Mouse (Mus musculus) liver, embryonic 14.5 days (tissue): Measurements from ENCODE around the gene Nicn1. TPM values are rescaled to one million over a fixed set of nuclear protein-coding genes. Genes with fewer than 3 reads are reported as not detected.
"Not testable (repeated sequence)": the region's sequence is repeated elsewhere in the genome, so short reads cannot be mapped to it uniquely, and the experiment has no call there.

Experiments
- ATAC-seq: fragments of 200-750 bp; cut with Nextera tagmentation; 2 replicates; pipeline ENCODE4 v1.8.0; 2017; ENCODE audit warnings: moderate number of reproducible peaks, mild to moderate bottlenecking, moderate library complexity; ENCODE audit not compliant: insufficient read depth
- DNase-seq, 3 experiments: peaks; one replicate each; pipeline ENCODE4 v3.0.0-alpha.2; 2012 to 2013; ENCODE audit warnings: low read depth in 3 of 3, low spot score in 3 of 3
- H3K27ac ChIP-seq: fragments of 300-500 bp; sonication (generic); 2 replicates; pipeline ENCODE4 v1.5.1; 2014; ENCODE audit warnings: moderate library complexity, mild to moderate bottlenecking, control low read depth, inconsistent platforms
- H3K27me3 ChIP-seq: fragments of 300-500 bp; sonication (generic); 2 replicates; pipeline ENCODE4 v1.6.1; 2014; ENCODE audit warnings: mild to moderate bottlenecking, low read length, moderate library complexity; ENCODE audit not compliant: control insufficient read depth, insufficient read depth
- H3K36me3 ChIP-seq: fragments of 300-500 bp; sonication (generic); replicated peaks from 2 replicates; pipeline ENCODE4 v1.6.1; 2014; ENCODE audit warnings: low read depth; ENCODE audit not compliant: control insufficient read depth, insufficient read depth
- H3K4me1 ChIP-seq, 2 experiments: fragments of 200-500 bp in 1 of 2; fragments of 300-500 bp in 1 of 2; sonication (generic) in 1 of 2; replicated peaks; 2 replicates each; pipeline ENCODE4 v1.6.1; 2012 to 2014; ENCODE audit warnings: antibody characterized with exemption in 1 of 2, inconsistent platforms in 1 of 2, low read length in 1 of 2; ENCODE audit not compliant: control insufficient read depth in 2 of 2, insufficient read depth in 2 of 2
- H3K4me2 ChIP-seq: fragments of 300-500 bp; sonication (generic); 2 replicates; pipeline ENCODE4 v1.6.1; 2014; ENCODE audit warnings: low read depth, mild to moderate bottlenecking, control low read depth, moderate library complexity
- H3K4me3 ChIP-seq, 2 experiments: fragments of 200-500 bp in 1 of 2; fragments of 300-500 bp in 1 of 2; sonication (generic) in 1 of 2; 2 replicates each; pipeline ENCODE4 v1.5.1; 2012 to 2014; ENCODE audit warnings: low read depth in 2 of 2, low read length in 2 of 2, mild to moderate bottlenecking in 2 of 2, control low read depth in 1 of 2, inconsistent platforms in 1 of 2, moderate library complexity in 1 of 2; ENCODE audit not compliant: insufficient read depth in 1 of 2
- H3K9ac ChIP-seq: fragments of 300-500 bp; sonication (generic); replicated peaks from 2 replicates; pipeline ENCODE4 v1.6.1; 2014; ENCODE audit warnings: mild to moderate bottlenecking, control low read depth, moderate library complexity
- H3K9me3 ChIP-seq: fragments of 300-500 bp; sonication (generic); 2 replicates; pipeline ENCODE4 v1.6.1; 2016; ENCODE audit warnings: low read length, mixed read lengths; ENCODE audit not compliant: control insufficient read depth
- CTCF ChIP-seq: IDR thresholded peaks from 2 replicates; pipeline ENCODE4 v1.5.1; 2016; ENCODE audit warnings: antibody characterized with exemption, low read depth, control low read depth
- EP300 ChIP-seq: IDR thresholded peaks from 2 replicates; pipeline ENCODE4 v1.6.1; 2016; ENCODE audit warnings: antibody characterized with exemption, low read depth
- WGBS: fragments of 180-500 bp; shearing (Covaris S2); extraction: QIAGEN DNeasy Blood & Tissue Kit; methylation state at CpG from one replicate; pipeline ENCODE4 v1.1.7; 2014; ENCODE audit not compliant: insufficient replicate concordance; 5-methylcytosine and 5-hydroxymethylcytosine counted together
- polyA plus RNA-seq, 2 experiments: library from polyadenylated mRNA; depleted of rRNA in 1 of 2; stranded (reverse) in 1 of 2; unstranded in 1 of 2; fragments of >200 nt; fragmentation: Nextera tagmentation in 1 of 2; extraction: Ambion mirVana in 1 of 2; gene quantifications; 2 replicates each; pipeline versions ENCODE4 v1.2.1 to v1.2.3; 2012 to 2014

Nicn1 gene
- polyA plus RNA-seq, 2 experiments, result 2.8 to 4.3 TPM

GRCm38 (mm10) chr9:108263690-108264190 is 26.5 kb upstream of the Nicn1 start, which contains the start of gene Dag1:
Gene Dag1, minus strand, starts transcription at chr9:108263958.
- TF ChIP-seq EP300, result no peak
- TF ChIP-seq CTCF, result no peak
- H3K4me2 ChIP-seq, result peak within 1 kb of the TSS; percentile 87
- H3K4me1 ChIP-seq, result peaks cover 14 to 18% of the 10 kb centered on the region in 2 experiments
- WGBS, result under 1% methylated on average over 68 of the region's 71 CpGs
- peak within 1 kb of the TSS; percentile 65 to 93 for H3K4me3 ChIP-seq
- H3K36me3 ChIP-seq, result no peaks in the 10 kb centered on the region
- peak within 1 kb of the TSS; percentile 66 for H3K27ac ChIP-seq
- no peaks in the 10 kb centered on the region for H3K27me3 ChIP-seq
- H3K9ac ChIP-seq, result peak within 1 kb of the TSS; percentile 86
- no peaks in the 10 kb centered on the region for H3K9me3 ChIP-seq
- DNase-seq, result peak; percentile 87 to 90 (median 89)
- ATAC-seq, result peak; percentile 94

- TF ChIP-seq CTCF, result no peak
- TF ChIP-seq EP300, result no peak
- DNase-seq (no peak), ATAC-seq (peak; percentile 4; the same call in 1 of the 2 replicates)
- Histone ChIP-seq H3K27me3 (no peaks in the 10 kb centered on the region), H3K4me3 (peak overlapping the region; percentile 50 to 93), H3K27ac (peak overlapping the region; percentile 62), H3K9me3 (no peaks in the 10 kb centered on the region), H3K4me1 (peaks cover 14 to 18% of the 10 kb centered on the region in 2 experiments), H3K36me3 (no peaks in the 10 kb centered on the region), H3K4me2 (peak overlapping the region; percentile 87), H3K9ac (peak overlapping the region; percentile 42)
- WGBS, result 17% methylated on average over 10 of the region's 10 CpGs
Observed at GRCm38 (mm10) chr9:108264191-108264921, 25.9 kb upstream of the Nicn1 start.

- Histone ChIP-seq H3K27me3 (no peaks in the 10 kb centered on the region), H3K9ac (no peak overlapping the region), H3K4me3 (no peak overlapping the region), H3K27ac (no peak overlapping the region), H3K9me3 (no peaks in the 10 kb centered on the region), H3K36me3 (no peaks in the 10 kb centered on the region), H3K4me1 (peaks cover 14 to 18% of the 10 kb centered on the region in 2 experiments), H3K4me2 (no peak overlapping the region)
- no peak for TF ChIP-seq EP300
- TF ChIP-seq CTCF, result no peak
- 42% methylated on average over 10 of the region's 10 CpGs for WGBS
- ATAC-seq (no peak), DNase-seq (no peak)
Observed at GRCm38 (mm10) chr9:108266261-108266935, 23.8 kb upstream of the Nicn1 start.

- DNase-seq, result no peak
- H3K36me3 ChIP-seq, result no peaks in the 10 kb centered on the region
- peaks cover 7 to 12% of the 10 kb centered on the region in 2 experiments for H3K4me1 ChIP-seq
- no peaks in the 10 kb centered on the region for H3K27me3 ChIP-seq
- ATAC-seq, result no peak
- no peak overlapping the region for H3K4me2 ChIP-seq
- no peaks in the 10 kb centered on the region for H3K9me3 ChIP-seq
- H3K9ac ChIP-seq, result no peak overlapping the region
- no peak overlapping the region for H3K27ac ChIP-seq
- WGBS, result 62% methylated on average over 7 of the region's 7 CpGs
- TF ChIP-seq CTCF, result no peak
- TF ChIP-seq EP300, result no peak
- H3K4me3 ChIP-seq, result no peak overlapping the region
Observed at GRCm38 (mm10) chr9:108267691-108268090, 22.5 kb upstream of the Nicn1 start.

- not testable (repeated sequence) for ATAC-seq, DNase-seq
Observed at GRCm38 (mm10) chr9:108268701-108269100, 21.5 kb upstream of the Nicn1 start.

More at GRCm38 (mm10) chr9:108268701-108269100, 21.5 kb upstream of the Nicn1 start:
- H3K36me3 ChIP-seq, H3K4me3 ChIP-seq, H3K27ac ChIP-seq, H3K4me2 ChIP-seq, H3K9me3 ChIP-seq, H3K9ac ChIP-seq, H3K27me3 ChIP-seq: not testable (repeated sequence)
- peaks cover 5 to 12% of the 10 kb centered on the region in 2 experiments for H3K4me1 ChIP-seq
- WGBS, result 52% methylated on average over 6 of the region's 7 CpGs
